Mouse (Mus musculus) forebrain, embryonic 12.5 days (tissue): ENCODE measurements around the gene Birc5. TPM values are rescaled to one million over a fixed set of nuclear protein-coding genes. Genes with fewer than 3 reads are reported as not detected.

Experiments used
- ATAC-seq: fragments of 200-750 bp; cut with Nextera tagmentation; 2 replicates; pipeline ENCODE4 v1.8.0; 2017; ENCODE audit warnings: moderate TSS enrichment; ENCODE audit not compliant: low FRiP score
- H3K27ac ChIP-seq: fragments of 300-500 bp; sonication (generic); 2 replicates; pipeline ENCODE4 v1.5.1; 2016; ENCODE audit warnings: mild to moderate bottlenecking
- H3K27me3 ChIP-seq: fragments of 300-500 bp; sonication (generic); 2 replicates; pipeline ENCODE4 v1.6.1; 2016; ENCODE audit warnings: mild to moderate bottlenecking
- H3K36me3 ChIP-seq: fragments of 300-500 bp; sonication (generic); replicated peaks from 2 replicates; pipeline ENCODE4 v1.6.1; 2016; ENCODE audit warnings: mild to moderate bottlenecking
- H3K4me1 ChIP-seq: fragments of 300-500 bp; sonication (generic); 2 replicates; pipeline ENCODE4 v1.6.1; 2016
- H3K4me2 ChIP-seq: fragments of 300-500 bp; sonication (generic); 2 replicates; pipeline ENCODE4 v1.6.1; 2016; ENCODE audit warnings: mild to moderate bottlenecking, moderate library complexity
- H3K4me3 ChIP-seq: fragments of 300-500 bp; sonication (generic); replicated peaks from 2 replicates; pipeline ENCODE4 v1.5.1; 2016; ENCODE audit warnings: mild to moderate bottlenecking
- H3K9ac ChIP-seq: fragments of 300-500 bp; sonication (generic); 2 replicates; pipeline ENCODE4 v1.6.1; 2016; ENCODE audit warnings: mild to moderate bottlenecking
- H3K9me3 ChIP-seq: fragments of 300-500 bp; sonication (generic); 2 replicates; pipeline ENCODE4 v1.6.1; 2016
- WGBS: fragments of 180-500 bp; shearing (Covaris S2); methylation state at CpG from one replicate; pipeline ENCODE4 v1.1.7; 2016; 5-methylcytosine and 5-hydroxymethylcytosine counted together
- polyA plus RNA-seq: library from polyadenylated mRNA; unstranded; fragments of >200 nt; fragmentation: Nextera tagmentation; extraction: Ambion mirVana; gene quantifications from 2 replicates; pipeline ENCODE4 v1.2.1, GENCODE M21; 2016

Gene Birc5
- polyA plus RNA-seq, 1 experiment from 2014 or later = 282 TPM

DNA sequence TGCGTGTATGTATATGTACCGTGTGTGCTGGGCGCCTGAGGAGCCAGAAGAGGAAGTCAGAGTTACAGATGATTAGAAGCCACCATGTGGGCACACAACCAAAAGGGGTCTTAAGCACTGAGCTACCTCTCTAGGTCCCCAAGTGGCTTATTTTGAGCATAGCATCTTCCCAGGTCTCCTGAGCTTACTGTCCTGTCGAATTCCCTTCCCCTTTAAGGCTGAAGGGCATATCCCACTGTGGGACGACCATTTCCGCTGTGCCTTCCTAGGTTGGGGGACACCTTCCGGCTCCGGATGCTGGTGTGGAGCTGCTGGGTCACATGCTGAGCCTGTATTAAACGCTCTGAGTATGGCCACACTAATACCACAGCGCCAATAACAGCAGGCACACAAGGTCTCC lies 45.6 kb downstream of the Birc5 start:
- Histone ChIP-seq H3K4me2 (no peak overlapping the region), H3K9me3 (no peaks in the 10 kb centered on the region), H3K36me3 (no peaks in the 10 kb centered on the region), H3K4me1 (peaks cover 26% of the 10 kb centered on the region), H3K9ac (no peak overlapping the region), H3K4me3 (no peak overlapping the region), H3K27ac (no peak overlapping the region), H3K27me3 (peaks cover 65% of the 10 kb centered on the region)
- 67% methylated on average over 10 of the region's 10 CpGs for WGBS
- ATAC-seq = no peak

DNA sequence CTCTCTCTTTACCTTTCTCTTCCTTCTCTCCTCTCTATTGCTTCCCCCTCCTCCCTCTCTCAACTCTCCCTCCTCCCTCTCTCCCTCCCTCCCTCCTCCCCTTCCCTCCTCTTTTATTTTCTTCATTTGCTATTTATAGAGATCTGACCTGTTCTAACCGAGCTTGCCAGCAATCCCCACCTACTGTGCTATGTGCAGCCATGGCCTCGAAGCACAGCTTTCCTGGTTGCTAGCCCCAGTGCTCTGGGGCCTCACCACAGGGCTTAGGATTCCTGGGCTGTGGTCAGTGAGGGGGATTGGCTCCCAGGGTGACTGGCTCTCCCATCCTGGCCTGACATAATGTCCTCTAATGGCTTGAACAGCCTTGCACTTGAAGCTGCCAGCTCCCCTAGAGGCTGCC lies 47.5 kb downstream of the Birc5 start:
- Histone ChIP-seq H3K36me3 (no peaks in the 10 kb centered on the region), H3K4me2 (no peak overlapping the region), H3K4me3 (no peak overlapping the region), H3K27me3 (peaks cover 48% of the 10 kb centered on the region), H3K9me3 (no peaks in the 10 kb centered on the region), H3K4me1 (peaks cover 7% of the 10 kb centered on the region; the same call in 1 of the 2 replicates), H3K9ac (no peak overlapping the region), H3K27ac (no peak overlapping the region)
- ATAC-seq = no peak
- WGBS = 47% methylated on average over 2 of the region's 2 CpGs

DNA sequence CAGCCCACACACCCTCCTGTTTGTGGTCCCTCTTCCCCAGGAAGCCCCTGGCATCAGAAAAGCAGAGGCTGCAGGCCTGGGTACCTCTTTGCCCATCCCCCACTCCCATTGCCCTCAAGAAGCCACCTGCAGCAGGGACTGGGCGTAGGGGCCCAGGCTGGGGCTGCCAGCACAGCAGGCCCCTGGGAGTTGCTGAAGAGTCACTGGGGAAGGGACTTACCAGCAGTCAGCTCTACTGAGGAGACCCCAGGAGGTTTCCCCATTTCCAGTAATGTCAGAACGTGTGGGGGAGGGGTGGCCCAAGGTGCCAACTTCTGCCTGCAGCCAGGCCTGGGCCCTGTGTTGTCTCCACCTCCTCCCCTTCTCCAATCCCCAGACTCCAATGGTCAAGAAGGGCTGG lies 53.2 kb downstream of the Birc5 start:
- Histone ChIP-seq H3K27me3 (no peaks in the 10 kb centered on the region), H3K9ac (no peak overlapping the region), H3K4me1 (peaks cover 3% of the 10 kb centered on the region; the same call in 1 of the 2 replicates), H3K9me3 (no peaks in the 10 kb centered on the region), H3K4me2 (no peak overlapping the region), H3K27ac (no peak overlapping the region), H3K36me3 (no peaks in the 10 kb centered on the region), H3K4me3 (no peak overlapping the region)
- 61% methylated on average over 2 of the region's 2 CpGs for WGBS
- no peak for ATAC-seq

DNA sequence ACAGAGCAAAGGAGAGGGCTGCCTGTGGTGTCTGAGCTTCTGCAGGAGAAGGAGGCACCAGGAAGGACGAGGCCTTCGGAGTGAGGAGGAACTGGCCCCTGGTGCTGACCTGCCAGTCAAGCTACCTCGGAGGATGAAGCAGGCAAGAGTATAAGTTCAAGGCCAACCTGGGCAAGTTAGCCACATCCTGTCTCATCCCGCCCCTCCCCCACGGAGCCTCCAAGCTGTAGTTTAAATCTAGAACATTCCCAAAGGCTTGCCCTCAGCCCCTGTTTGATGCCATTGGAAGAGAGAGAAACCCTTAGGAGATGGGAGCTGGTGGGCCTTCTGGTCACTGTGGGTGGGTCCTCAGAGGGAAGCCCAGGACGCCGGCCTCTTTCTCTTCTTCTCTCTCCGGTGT lies 55.4 kb downstream of the Birc5 start:
- peaks cover 3% of the 10 kb centered on the region; the same call in 1 of the 2 replicates for H3K4me1 ChIP-seq
- no peaks in the 10 kb centered on the region for H3K36me3 ChIP-seq
- H3K9ac ChIP-seq = no peak overlapping the region
- H3K4me3 ChIP-seq = no peak overlapping the region
- no peak overlapping the region for H3K4me2 ChIP-seq
- ATAC-seq = no peak
- WGBS = 89% methylated on average over 8 of the region's 8 CpGs
- no peak overlapping the region for H3K27ac ChIP-seq
- H3K9me3 ChIP-seq = no peaks in the 10 kb centered on the region
- H3K27me3 ChIP-seq = no peaks in the 10 kb centered on the region

Other genes with a start within 250 kb of the Birc5 start
- 23.7 and 25.0 TPM in 2 replicates for gene Tnrc6c, start 195.0 kb upstream of the Birc5 start, polyA plus RNA-seq
- gene Tmc8, start 67.2 kb upstream of the Birc5 start, polyA plus RNA-seq = 0.82 and 1.2 TPM in 2 replicates
- 3.0 and 4.4 TPM in 2 replicates for gene Tmc6, start 67.1 kb upstream of the Birc5 start, polyA plus RNA-seq
- not detected in 2 replicates for gene 6030468B19Rik, start 51.6 kb upstream of the Birc5 start, polyA plus RNA-seq
- gene Gm20708, start 39.6 kb upstream of the Birc5 start, polyA plus RNA-seq = 0.15 and 0.56 TPM in 2 replicates
- 20.6 and 25.5 TPM in 2 replicates for gene Syngr2, start 39.6 kb upstream of the Birc5 start, polyA plus RNA-seq
- 5.6 and 5.9 TPM in 2 replicates for gene Afmid, start 23.3 kb upstream of the Birc5 start, polyA plus RNA-seq
- 110 and 115 TPM in 2 replicates for gene Tk1, start 23.2 kb upstream of the Birc5 start, polyA plus RNA-seq
- not detected in 2 replicates for gene Tmem235, start 11.5 kb downstream of the Birc5 start, polyA plus RNA-seq
- gene Tha1, start 24.2 kb downstream of the Birc5 start, polyA plus RNA-seq = 2.9 and 3.9 TPM in 2 replicates
- gene Socs3, start 120.8 kb downstream of the Birc5 start, polyA plus RNA-seq = 13.5 and 14.7 TPM in 2 replicates
- gene Pgs1, start 137.0 kb downstream of the Birc5 start, polyA plus RNA-seq = 45.3 and 45.9 TPM in 2 replicates